Mouse (Mus musculus): ENCODE data around the gene Ddr1.

DNA sequence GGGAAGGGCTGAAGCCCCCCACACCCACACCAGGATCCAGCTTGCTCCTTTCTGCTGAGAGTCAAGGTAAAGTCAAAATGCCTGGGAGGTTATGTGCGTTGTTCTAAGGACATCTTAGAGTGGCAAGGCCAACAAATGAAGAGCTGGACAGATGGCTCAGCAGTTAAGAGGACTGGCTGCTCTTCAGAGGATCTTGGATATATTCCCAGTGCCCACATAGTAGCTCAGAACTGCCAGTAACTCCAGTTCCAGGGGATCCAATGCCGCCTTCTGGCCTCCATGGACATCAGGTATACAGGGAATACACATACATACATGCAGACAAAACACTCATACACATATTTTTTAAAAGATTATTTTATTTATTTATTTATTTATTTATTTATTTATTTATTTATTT lies 29.0 kb upstream of the Ddr1 start:
- TF ChIP-seq CTCF (IDR thresholded peaks at IDR 0.05; ENCODE audit: control insufficient read depth, insufficient read depth, insufficient replicate concordance, low read depth, low read length): no peak
- no peak for TF ChIP-seq POLR2A (IDR thresholded peaks at IDR 0.05; ENCODE audit: control insufficient read depth, low read depth, low read length)

Data from testis, adult 2 months (tissue).